Mouse (Mus musculus) left cerebral cortex, adult 11 months (tissue): Measurements from ENCODE around the gene Stxbp4.
A peak's percentile ranks its signal among the peaks of the same experiment; 100 is the strongest.

Source experiments
- DNase-seq: peaks from one replicate; pipeline ENCODE4 v3.0.0; 2022; ENCODE audit warnings: low spot score

Stxbp4 gene

GRCm38 (mm10) chr11:90637440-90638311 is at the start of gene Stxbp4, which contains the start of gene Cox11:
Stxbp4 (minus strand) TSS chr11:90638084.
Cox11 (plus strand) TSS chr11:90638173.
- DNase-seq = peak; percentile 92

- DNase-seq = no peak
These were observed 49.2 kb upstream of the Stxbp4 start for GRCm38 (mm10) chr11:90687040-90687439.

GRCm38 (mm10) chr11:90686287-90687025 is 48.6 kb upstream of the Stxbp4 start:
- no peak for DNase-seq

GRCm38 (mm10) chr11:90685196-90685595 is 47.3 kb upstream of the Stxbp4 start:
- DNase-seq = no peak

GRCm38 (mm10) chr11:90684765-90685164 is 46.9 kb upstream of the Stxbp4 start:
- DNase-seq = no peak

- DNase-seq = no peak
These were observed 43.3 kb upstream of the Stxbp4 start for GRCm38 (mm10) chr11:90681171-90681570.

GRCm38 (mm10) chr11:90678582-90678981 is 40.7 kb upstream of the Stxbp4 start:
- DNase-seq = no peak

- DNase-seq = no peak
These were observed 39.9 kb upstream of the Stxbp4 start for GRCm38 (mm10) chr11:90677771-90678288.

- no peak for DNase-seq
These were observed 39.1 kb upstream of the Stxbp4 start for GRCm38 (mm10) chr11:90677027-90677426.

- DNase-seq = no peak
These were observed 37.7 kb upstream of the Stxbp4 start for GRCm38 (mm10) chr11:90675479-90676110.

- no peak for DNase-seq
These were observed 29.4 kb upstream of the Stxbp4 start for GRCm38 (mm10) chr11:90667325-90667724.

GRCm38 (mm10) chr11:90666916-90667315 is 29.0 kb upstream of the Stxbp4 start:
- no peak for DNase-seq

- DNase-seq = no peak
These were observed 28.4 kb upstream of the Stxbp4 start for GRCm38 (mm10) chr11:90666144-90666757.

- no peak for DNase-seq
These were observed 27.3 kb upstream of the Stxbp4 start for GRCm38 (mm10) chr11:90665161-90665560.

GRCm38 (mm10) chr11:90664345-90664986 is 26.6 kb upstream of the Stxbp4 start:
- DNase-seq = no peak

- no peak for DNase-seq
These were observed 25.9 kb upstream of the Stxbp4 start for GRCm38 (mm10) chr11:90663618-90664297.

- DNase-seq = no peak
These were observed 25.2 kb upstream of the Stxbp4 start for GRCm38 (mm10) chr11:90663052-90663451.

- no peak for DNase-seq
These were observed 22.8 kb upstream of the Stxbp4 start for GRCm38 (mm10) chr11:90660662-90661061.

GRCm38 (mm10) chr11:90657527-90657926 is 19.6 kb upstream of the Stxbp4 start:
- DNase-seq = no peak

GRCm38 (mm10) chr11:90652603-90653002 is 14.7 kb upstream of the Stxbp4 start:
- DNase-seq = no peak
